Mouse (Mus musculus) CD4-positive, CD25-positive, alpha-beta regulatory T cell, adult 4 months (primary cell): ENCODE measurements around the gene Gm6205. TPM values are rescaled to one million over a fixed set of nuclear protein-coding genes. Genes with fewer than 3 reads are reported as not detected.
"Not testable (repeated sequence)": the region's sequence is repeated elsewhere in the genome, so short reads cannot be mapped to it uniquely, and the experiment has no call there.

ENCODE experiments used
- ATAC-seq: one replicate; pipeline ENCODE4 v1.8.0; 2017
- polyA plus RNA-seq, 2 experiments: library from polyadenylated mRNA; unstranded; fragments of 100-300 nt; shearing (Covaris generic); gene quantifications; one replicate each; pipeline ENCODE4 v1.2.1; 2017

The Gm6205 gene
- not detected for polyA plus RNA-seq

DNA sequence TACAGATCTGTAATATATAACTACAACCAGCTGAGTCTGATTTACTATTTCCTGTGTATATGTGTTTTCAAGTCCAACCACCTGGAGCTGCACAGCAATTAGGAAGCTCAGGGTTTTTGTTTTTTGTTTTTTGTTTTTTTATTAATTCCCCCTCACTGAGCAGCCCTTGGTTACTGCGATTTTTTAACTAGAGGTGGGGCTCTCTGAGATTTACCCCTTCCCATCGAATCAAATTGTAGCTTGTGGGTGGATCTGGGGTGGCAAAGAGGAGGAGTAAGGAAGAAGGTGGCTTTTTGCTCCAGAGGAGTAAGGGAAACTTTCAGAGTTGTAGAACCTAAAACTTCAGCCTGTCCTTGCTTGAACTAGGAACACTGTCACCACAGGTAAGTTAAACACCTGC, at the start of gene Gm6205:
TSS of gene Gm6205 (plus strand) at position 301 of the 400 bp plus-strand sequence.
- ATAC-seq: not testable (repeated sequence)

DNA sequence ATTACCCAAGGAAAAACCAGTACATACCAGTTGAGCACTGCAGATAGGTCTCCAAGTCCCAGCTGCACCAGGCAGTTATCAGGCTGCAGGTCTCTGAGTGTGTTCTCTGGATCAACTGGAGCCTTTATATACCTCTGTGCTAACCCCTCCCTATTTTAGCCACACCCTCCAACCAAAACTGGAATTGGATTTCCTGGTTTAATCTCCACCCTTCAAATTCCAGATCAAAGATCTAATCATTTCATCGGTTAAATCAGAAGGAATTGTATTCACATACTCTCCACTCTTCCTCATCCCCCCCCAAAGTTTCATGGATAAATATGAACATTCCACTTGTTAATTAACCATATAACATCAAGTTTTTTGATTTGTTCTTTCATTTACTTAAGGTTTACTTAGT, 31.9 kb upstream of the Gm6205 start, which contains the start of gene Gm3147:
TSS of gene Gm3147 (minus strand) at position 101 of the 400 bp plus-strand sequence.
- not testable (repeated sequence) for ATAC-seq

DNA sequence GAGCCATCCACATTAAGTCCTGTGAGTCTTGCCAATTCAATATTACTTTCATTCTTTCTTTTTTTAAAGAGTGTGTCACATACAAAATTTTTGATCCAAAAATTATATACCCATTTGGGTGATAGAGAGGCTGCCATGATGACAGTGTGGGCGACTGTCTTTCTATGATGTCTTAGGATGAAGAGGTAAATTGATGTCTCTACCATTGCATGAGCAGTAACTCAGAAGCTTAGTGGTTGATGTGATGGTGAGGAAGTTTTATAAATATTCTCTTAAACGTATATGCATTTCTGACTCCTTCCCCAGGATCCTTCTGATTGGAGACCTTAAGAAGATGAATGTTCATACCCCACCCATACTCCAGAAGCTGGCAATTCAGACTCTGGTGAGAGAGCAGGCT, 24.5 kb upstream of the Gm6205 start, which contains the start of gene Gm6509:
TSS of gene Gm6509 (plus strand) at position 301 of the 400 bp plus-strand sequence.
- ATAC-seq: not testable (repeated sequence)

Other genes with a start within 250 kb of the Gm6205 start
- gene Gm7682, start 202.6 kb upstream of the Gm6205 start, polyA plus RNA-seq: not detected
- gene Gm3139, start 122.1 kb upstream of the Gm6205 start, polyA plus RNA-seq: not detected
- not detected for gene Gm3147, start 32.0 kb upstream of the Gm6205 start, polyA plus RNA-seq
- not detected for gene Gm6509, start 24.4 kb upstream of the Gm6205 start, polyA plus RNA-seq
- gene Gm3183, start 217.1 kb downstream of the Gm6205 start, polyA plus RNA-seq: not detected